Mouse (Mus musculus) small intestine, adult 10 weeks (tissue): ENCODE data around the gene Fgf9. TPM values are rescaled to one million over a fixed set of nuclear protein-coding genes. Genes with fewer than 3 reads are reported as not detected.

ENCODE experiments used
- polyA plus RNA-seq: library from polyadenylated mRNA; stranded (reverse); fragments of 350-450 nt; fragmentation: Illumina TruSeq; extraction: RNeasy Lipid Tissue Mini Kit (QIAGEN cat#74804); gene quantifications from one replicate; pipeline ENCODE4 v1.2.3, GENCODE M21; 2014; ENCODE audit warnings: low replicate concordance

Fgf9 gene
- 12.1 TPM for polyA plus RNA-seq

GRCm38 (mm10) chr14:58070481-58071119, at the start of gene Fgf9:
Fgf9 (plus strand) TSS chr14:58070547.

Other genes starting within 250 kb of the Fgf9 start
- gene Ska3, start 244.4 kb upstream of the Fgf9 start, polyA plus RNA-seq = 15.4 TPM
- 68.5 TPM for gene Mrpl57, start 244.3 kb upstream of the Fgf9 start, polyA plus RNA-seq
- gene Zdhhc20, start 180.3 kb upstream of the Fgf9 start, polyA plus RNA-seq = 105 TPM
- gene Micu2, start 71.3 kb upstream of the Fgf9 start, polyA plus RNA-seq = 182 TPM